Comparison of ENCODE assay signal across 22 mouse cellular contexts in the genomic region with DNA sequence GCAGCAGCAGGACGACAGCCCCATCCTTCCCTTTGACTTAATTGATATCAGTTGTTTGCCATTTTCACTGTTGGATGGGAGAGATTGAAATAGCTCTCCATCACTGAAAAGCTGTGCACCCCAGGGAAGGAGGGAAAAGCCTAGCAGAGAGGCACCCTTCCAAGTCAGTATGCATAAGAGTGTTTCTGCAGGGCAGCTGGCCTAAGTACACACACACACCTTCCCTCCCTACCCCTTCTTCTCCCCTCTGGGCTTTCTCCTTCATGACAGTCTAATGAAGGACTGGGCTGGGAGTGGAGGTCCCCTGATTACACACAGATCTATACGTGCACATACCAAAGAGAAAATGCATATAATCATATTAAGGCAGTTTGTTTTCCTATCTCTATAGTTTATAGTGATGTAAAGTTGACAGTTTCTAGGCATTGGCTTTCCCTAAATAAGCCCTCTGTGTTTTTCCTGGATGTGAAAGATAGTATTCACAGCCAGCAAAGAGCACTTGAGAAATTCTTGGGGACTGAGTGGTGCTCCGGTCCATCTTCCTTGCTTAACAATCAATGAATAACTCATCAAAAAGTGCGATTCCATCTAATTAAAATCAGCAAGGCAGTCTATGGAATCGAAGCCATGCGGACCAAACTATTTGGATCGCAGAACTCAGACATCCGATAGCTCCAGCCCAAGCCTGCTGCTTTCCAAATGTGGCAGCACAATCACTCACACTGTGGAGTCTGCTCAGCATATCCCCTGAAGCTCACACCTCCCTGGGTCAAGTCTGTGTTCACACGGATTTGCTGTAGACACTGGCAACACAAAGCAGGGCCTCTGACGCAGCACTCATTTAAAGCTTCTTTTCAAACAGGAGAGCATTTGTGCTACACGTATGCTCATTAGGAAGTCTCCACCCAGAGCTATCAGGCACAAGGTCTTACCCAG.
A peak's percentile ranks its signal among the peaks of the same experiment; 100 is the strongest.
DNase-seq lines count a peak whose midpoint lies in the region; ATAC-seq and TF ChIP-seq lines count a peak whose summit lies in the region.
"Had no signal": no experiment of that assay in that cellular context is flagged by ENCODE, and none has a peak within 500 bp of the region (broad histone marks: within the 10 kb centered on the region; RNA-seq: fewer than 3 reads in every experiment).

No protein-coding gene starts in this region.

- H3K27me3 ChIP-seq in forebrain, embryonic 16.5 days (replicated peaks; ENCODE audit: control insufficient read depth, insufficient read depth, low read length): no peaks in the 10 kb centered on the region
- H3K27me3 ChIP-seq in forebrain, embryonic 11.5 days (ENCODE audit: control insufficient read depth, insufficient read depth, low read length): no peaks in the 10 kb centered on the region
- no peaks in the 10 kb centered on the region for H3K27me3 ChIP-seq in heart, embryonic 16.5 days (ENCODE audit: control insufficient read depth, insufficient read depth, low read length)
- H3K27me3 ChIP-seq in limb, embryonic 14.5 days (ENCODE audit: control insufficient read depth, insufficient read depth, low read length): no peaks in the 10 kb centered on the region
- H3K27me3 ChIP-seq: CH12.LX had no signal

- no peak overlapping the region for H3K4me3 ChIP-seq in forebrain, embryonic 16.5 days (replicated peaks; ENCODE audit: low read length)
- no peak overlapping the region for H3K4me3 ChIP-seq in forebrain, embryonic 11.5 days (ENCODE audit: low read depth, low read length)
- H3K4me3 ChIP-seq in heart, embryonic 16.5 days (ENCODE audit: low read length): no peak overlapping the region
- no peak overlapping the region for H3K4me3 ChIP-seq in limb, embryonic 14.5 days (replicated peaks; ENCODE audit: low read length)
- H3K4me3 ChIP-seq: hindbrain, embryonic 10.5 days had no signal

- H3K9ac ChIP-seq in forebrain, embryonic 16.5 days (replicated peaks; ENCODE audit: low read depth, low read length): no peak overlapping the region
- H3K9ac ChIP-seq in forebrain, embryonic 11.5 days (ENCODE audit: low read length): no peak overlapping the region
- no peak overlapping the region for H3K9ac ChIP-seq in heart, embryonic 16.5 days (ENCODE audit: low read length)
- H3K9ac ChIP-seq in limb, embryonic 14.5 days (ENCODE audit: low read depth, low read length, severe bottlenecking): no peak overlapping the region

- peaks cover 9% of the 10 kb centered on the region; the same call in 1 of the 2 replicates for H3K4me1 ChIP-seq in forebrain, embryonic 16.5 days (replicated peaks; ENCODE audit: control insufficient read depth, insufficient read depth, low read length)
- no peaks in the 10 kb centered on the region for H3K4me1 ChIP-seq in forebrain, embryonic 11.5 days (replicated peaks; ENCODE audit: control insufficient read depth, insufficient read depth, low read length)
- no peaks in the 10 kb centered on the region for H3K4me1 ChIP-seq in heart, embryonic 16.5 days (ENCODE audit: control insufficient read depth, insufficient read depth, low read length)
- peaks cover 14% of the 10 kb centered on the region; the same call in 1 of the 2 replicates for H3K4me1 ChIP-seq in limb, embryonic 14.5 days (ENCODE audit: control insufficient read depth, insufficient read depth, low read length)
- H3K4me1 ChIP-seq: hindbrain, embryonic 10.5 days had no signal

- TF ChIP-seq CTCF in brain, embryonic 14.5 days (IDR thresholded peaks at IDR 0.05; ENCODE audit: borderline replicate concordance, extremely low read depth, insufficient read depth, insufficient read length): no peak

- DNase-seq in forebrain, embryonic 11.5 days (ENCODE audit: low spot score): no peak
- DNase-seq in heart, adult 9 months (ENCODE audit: low spot score in 2 of 2): no peak
- DNase-seq in brain, embryonic 14.5 days (ENCODE audit: low read depth): peak; percentile 31
- peak; percentile 60 for DNase-seq in limb, embryonic 14.5 days (ENCODE audit: low spot score)
- no peak for DNase-seq in adipocyte (ENCODE audit: low spot score)
- DNase-seq in thymus, postnatal 4 days: no peak
- DNase-seq: cerebellum, adult 2 months; cerebellum, postnatal 36 days; gastrocnemius, postnatal 10 days; heart, adult 18-20 months; kidney, adult 2 months; kidney, postnatal 10 days; layer of hippocampus, postnatal 36 days; lung, adult 18-20 months; lung, postnatal 36 days; right cerebral cortex, postnatal 4 days; thymus, postnatal 36 days had no signal

- WGBS in forebrain, embryonic 16.5 days: 44% methylated on average over 11 of the region's 11 CpGs
- WGBS in forebrain, embryonic 11.5 days: 70% methylated on average over 11 of the region's 11 CpGs
- 64% methylated on average over 11 of the region's 11 CpGs for WGBS in heart, embryonic 16.5 days
- 57% methylated on average over 11 of the region's 11 CpGs for WGBS in limb, embryonic 14.5 days

- H3K4me2 ChIP-seq in forebrain, embryonic 16.5 days (ENCODE audit: low read length): no peak overlapping the region
- no peak overlapping the region for H3K4me2 ChIP-seq in forebrain, embryonic 11.5 days (ENCODE audit: low read depth, low read length, severe bottlenecking)
- no peak overlapping the region for H3K4me2 ChIP-seq in heart, embryonic 16.5 days (ENCODE audit: low read depth, low read length)
- H3K4me2 ChIP-seq in limb, embryonic 14.5 days (replicated peaks; ENCODE audit: low read depth, low read length, severe bottlenecking): no peak overlapping the region
- H3K4me2 ChIP-seq: liver, embryonic 11.5 days had no signal

- no peaks in the 10 kb centered on the region for H3K36me3 ChIP-seq in forebrain, embryonic 16.5 days (ENCODE audit: control insufficient read depth, insufficient read depth)
- no peaks in the 10 kb centered on the region for H3K36me3 ChIP-seq in forebrain, embryonic 11.5 days (ENCODE audit: control insufficient read depth, insufficient read depth, low read length)
- H3K36me3 ChIP-seq in heart, embryonic 16.5 days (ENCODE audit: control insufficient read depth, insufficient read depth): no peaks in the 10 kb centered on the region
- no peaks in the 10 kb centered on the region for H3K36me3 ChIP-seq in limb, embryonic 14.5 days (ENCODE audit: control insufficient read depth, insufficient read depth, low read length)
- H3K36me3 ChIP-seq: hindbrain, embryonic 10.5 days had no signal

- no peak overlapping the region for H3K27ac ChIP-seq in forebrain, embryonic 16.5 days (ENCODE audit: low read length)
- H3K27ac ChIP-seq in forebrain, embryonic 11.5 days (ENCODE audit: low read depth, low read length): no peak overlapping the region
- peak overlapping the region; percentile 39; the same call in 1 of the 2 replicates for H3K27ac ChIP-seq in heart, embryonic 16.5 days (ENCODE audit: low read length)
- no peak overlapping the region for H3K27ac ChIP-seq in limb, embryonic 14.5 days (replicated peaks; ENCODE audit: low read depth, low read length)
- H3K27ac ChIP-seq: hindbrain, embryonic 10.5 days had no signal

- 0 out of 2 replicates have a peak, but pooled peaks have one; percentile 40 for ATAC-seq in forebrain, embryonic 16.5 days
- ATAC-seq in forebrain, embryonic 11.5 days (replicated peaks; ENCODE audit: low FRiP score): no peak
- ATAC-seq in heart, embryonic 16.5 days (replicated peaks; ENCODE audit: extremely low read depth, insufficient read depth, low FRiP score): peak; percentile 69
- peak; percentile 55; the same call in 1 of the 2 replicates for ATAC-seq in limb, embryonic 14.5 days (ENCODE audit: low FRiP score, low read depth)

- TF ChIP-seq POLR2A in brain, embryonic 14.5 days (IDR thresholded peaks at IDR 0.05; ENCODE audit: borderline replicate concordance, extremely low read depth, insufficient read depth, insufficient read length, poor library complexity, severe bottlenecking): no peak
- TF ChIP-seq POLR2A in limb, embryonic 14.5 days (IDR thresholded peaks at IDR 0.05; ENCODE audit: borderline replicate concordance, extremely low read depth, insufficient read depth, insufficient read length): no peak

- no peaks in the 10 kb centered on the region for H3K9me3 ChIP-seq in forebrain, embryonic 16.5 days (ENCODE audit: control insufficient read depth, low read length)
- no peaks in the 10 kb centered on the region for H3K9me3 ChIP-seq in forebrain, embryonic 11.5 days (ENCODE audit: control insufficient read depth, low read length)
- no peaks in the 10 kb centered on the region for H3K9me3 ChIP-seq in heart, embryonic 16.5 days (replicated peaks; ENCODE audit: control insufficient read depth, low read length)
- H3K9me3 ChIP-seq in limb, embryonic 14.5 days (ENCODE audit: control insufficient read depth, low read length): no peaks in the 10 kb centered on the region
- H3K9me3 ChIP-seq: hindbrain, embryonic 10.5 days had no signal

Comparison
In these comparisons a context has a peak if more than half of its experiments do, and no peak if none do; other contexts are left out.
1. DNase-seq: peak in brain, embryonic 14.5 days (single experiment) and limb, embryonic 14.5 days (single experiment); none in forebrain, embryonic 11.5 days (single experiment), heart, adult 9 months (0 of 2), adipocyte (single experiment) and thymus, postnatal 4 days (single experiment).